Mouse (Mus musculus) heart, postnatal 0 days (tissue): ENCODE data around the gene Gm44973. TPM values are rescaled to one million over a fixed set of nuclear protein-coding genes. Genes with fewer than 3 reads are reported as not detected.
"Not testable (repeated sequence)": the region's sequence is repeated elsewhere in the genome, so short reads cannot be mapped to it uniquely, and the experiment has no call there.

Source experiments
- ATAC-seq: fragments of 200-750 bp; cut with Nextera tagmentation; 2 replicates; pipeline ENCODE4 v1.8.0; 2017; ENCODE audit warnings: low read depth, moderate number of reproducible peaks, moderate library complexity; ENCODE audit not compliant: insufficient read depth
- DNase-seq: peaks from one replicate; pipeline ENCODE4 v3.0.0-alpha.2; 2016; ENCODE audit warnings: low spot score
- H3K27ac ChIP-seq: fragments of 300-500 bp; sonication (generic); 2 replicates; pipeline ENCODE4 v1.5.1; 2014; ENCODE audit warnings: low read depth, mild to moderate bottlenecking
- H3K27me3 ChIP-seq: fragments of 300-500 bp; sonication (generic); 2 replicates; pipeline ENCODE4 v1.6.1; 2014; ENCODE audit warnings: low read length, mixed read lengths; ENCODE audit not compliant: control insufficient read depth, insufficient read depth
- H3K36me3 ChIP-seq: fragments of 300-500 bp; sonication (generic); replicated peaks from 2 replicates; pipeline ENCODE4 v1.6.1; 2014; ENCODE audit warnings: low read length, mixed read lengths; ENCODE audit not compliant: control insufficient read depth, insufficient read depth
- H3K4me1 ChIP-seq: fragments of 300-500 bp; sonication (generic); 2 replicates; pipeline ENCODE4 v1.6.1; 2014; ENCODE audit warnings: antibody characterized with exemption; ENCODE audit not compliant: control insufficient read depth, insufficient read depth
- H3K4me2 ChIP-seq: fragments of 300-500 bp; sonication (generic); 2 replicates; pipeline ENCODE4 v1.6.1; 2014; ENCODE audit warnings: low read depth, mild to moderate bottlenecking, low read length, moderate library complexity
- H3K4me3 ChIP-seq: fragments of 300-500 bp; sonication (generic); 2 replicates; pipeline ENCODE4 v1.5.1; 2014; ENCODE audit warnings: low read depth, low read length
- H3K9ac ChIP-seq: fragments of 300-500 bp; sonication (generic); replicated peaks from 2 replicates; pipeline ENCODE4 v1.6.1; 2014; ENCODE audit warnings: low read depth, low read length, mixed read lengths
- H3K9me3 ChIP-seq: fragments of 300-500 bp; sonication (generic); replicated peaks from 2 replicates; pipeline ENCODE4 v1.6.1; 2016; ENCODE audit warnings: low read length; ENCODE audit not compliant: control insufficient read depth
- CTCF ChIP-seq: IDR thresholded peaks from 2 replicates; pipeline ENCODE4 v1.5.1; 2016; ENCODE audit warnings: antibody characterized with exemption, control low read depth, low read depth
- EP300 ChIP-seq: IDR thresholded peaks from 2 replicates; pipeline ENCODE4 v1.6.1; 2016; ENCODE audit warnings: antibody characterized with exemption, low read depth
- whole genome bisulfite sequencing: fragments of 180-500 bp; shearing (Covaris S2); extraction: QIAGEN DNeasy Blood & Tissue Kit; methylation state at CpG from one replicate; pipeline ENCODE4 v1.1.7; 2014; 5-methylcytosine and 5-hydroxymethylcytosine counted together
- polyA plus RNA-seq: library from polyadenylated mRNA; unstranded; fragments of >200 nt; fragmentation: Nextera tagmentation; extraction: Ambion mirVana; gene quantifications from 2 replicates; pipeline ENCODE4 v1.2.1, GENCODE M21; 2015
- total RNA-seq: library from RNA; depleted of rRNA; stranded (reverse); fragments of >200 nt; gene quantifications from 2 replicates; pipeline ENCODE4 v1.2.3, GENCODE M21; 2014; ENCODE audit warnings: low replicate concordance

Gm44973 gene
- total and polyA plus RNA-seq, 2 experiments from 2014 or later = 1.1 TPM; not detected in 1

DNA sequence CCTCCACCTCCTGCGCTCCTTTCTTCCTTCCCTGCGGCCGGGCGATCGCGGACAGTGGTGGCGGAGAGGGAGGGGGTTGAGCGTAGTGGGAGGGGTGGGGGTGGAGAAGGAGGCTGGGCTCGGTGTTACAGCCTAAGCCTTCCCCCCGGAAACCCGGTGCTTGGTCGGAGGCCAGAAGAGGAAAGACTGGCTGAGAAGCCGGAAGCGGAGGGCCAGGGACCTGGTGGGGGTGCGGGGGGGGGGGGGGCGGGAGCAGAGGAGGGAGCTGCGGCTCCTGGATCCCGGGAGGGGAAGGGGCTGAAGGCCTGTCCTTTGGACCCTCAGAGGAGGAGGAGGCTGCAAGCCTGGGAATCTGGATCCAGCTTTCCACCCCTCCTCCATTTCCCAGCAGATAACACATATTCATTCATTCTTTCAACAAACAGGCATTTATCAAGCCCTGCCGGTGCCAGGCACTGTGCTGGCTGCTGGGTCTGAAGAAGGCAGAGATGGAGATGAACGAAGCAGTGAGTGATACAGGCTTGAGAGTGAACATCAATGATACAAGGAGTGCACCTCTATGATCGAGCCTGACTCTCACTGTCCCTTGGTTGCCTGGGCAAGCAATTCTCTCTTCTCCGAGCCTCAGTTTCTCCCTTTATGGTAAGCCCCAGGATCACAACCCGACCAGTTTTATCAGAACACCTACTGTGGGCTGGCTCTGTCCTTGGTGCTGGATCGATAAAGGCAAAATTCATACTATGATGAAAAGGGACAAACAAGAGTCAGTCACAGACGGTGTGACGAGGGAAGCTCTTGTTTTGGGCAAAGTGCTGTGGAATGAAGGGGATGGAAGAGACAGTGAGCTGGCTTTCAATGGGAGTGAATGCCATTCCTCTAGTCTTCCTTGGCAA lies 19.0 kb upstream of the Gm44973 start, which contains the start of gene Zfp579:
Gene Zfp579 (minus strand): TSS at position 156 of the 893 bp plus-strand sequence.
- H3K9ac ChIP-seq = peak within 1 kb of the TSS; percentile 88
- peaks cover 14% of the 10 kb centered on the region for H3K36me3 ChIP-seq
- H3K27ac ChIP-seq = peak within 1 kb of the TSS; percentile 65
- H3K4me3 ChIP-seq = peak within 1 kb of the TSS; percentile 68
- peak within 1 kb of the TSS; percentile 98 for H3K4me2 ChIP-seq
- H3K27me3 ChIP-seq = 0 out of 2 replicates have a peak, but pooled peaks cover 8% of the 10 kb centered on the region
- no peaks in the 10 kb centered on the region for H3K9me3 ChIP-seq
- DNase-seq (peak; percentile 86), ATAC-seq (peak; percentile 87)
- WGBS = 3% methylated on average over 13 of the region's 26 CpGs
- TF ChIP-seq CTCF = no peak
- TF ChIP-seq EP300 = no peak
- peaks cover 12% of the 10 kb centered on the region for H3K4me1 ChIP-seq

DNA sequence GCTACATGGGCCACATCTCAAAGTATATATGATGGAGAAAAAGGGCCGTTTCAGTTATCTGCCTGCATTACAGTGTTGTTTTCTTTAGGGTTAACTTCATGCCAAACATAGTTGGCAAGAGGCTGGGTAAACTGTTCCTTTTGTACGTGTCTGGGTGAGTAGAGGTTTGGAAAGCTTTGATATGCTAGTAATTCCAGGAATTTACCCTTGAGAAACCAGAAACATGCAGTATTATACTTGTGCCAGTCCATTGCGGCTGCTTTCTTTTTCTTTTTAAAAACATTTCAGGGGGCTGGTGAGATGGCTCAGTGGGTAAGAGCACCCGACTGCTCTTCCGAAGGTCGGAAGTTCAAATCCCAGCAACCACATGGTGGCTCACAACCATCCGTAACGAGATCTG lies 18.4 kb upstream of the Gm44973 start:
- WGBS = 42% methylated on average over 5 of the region's 8 CpGs
- no peak for ATAC-seq
- TF ChIP-seq EP300 = no peak
- no peak for TF ChIP-seq CTCF
- peak overlapping the region; percentile 68; the same call in 1 of the 2 replicates for H3K4me3 ChIP-seq
- H3K9ac ChIP-seq = no peak overlapping the region
- peaks cover 12% of the 10 kb centered on the region for H3K4me1 ChIP-seq
- H3K9me3 ChIP-seq = no peaks in the 10 kb centered on the region
- peak overlapping the region; percentile 65 for H3K27ac ChIP-seq
- H3K36me3 ChIP-seq = peaks cover 14% of the 10 kb centered on the region
- 0 out of 2 replicates have a peak, but pooled peaks cover 8% of the 10 kb centered on the region for H3K27me3 ChIP-seq
- peak overlapping the region; percentile 98 for H3K4me2 ChIP-seq
- no peak for DNase-seq

DNA sequence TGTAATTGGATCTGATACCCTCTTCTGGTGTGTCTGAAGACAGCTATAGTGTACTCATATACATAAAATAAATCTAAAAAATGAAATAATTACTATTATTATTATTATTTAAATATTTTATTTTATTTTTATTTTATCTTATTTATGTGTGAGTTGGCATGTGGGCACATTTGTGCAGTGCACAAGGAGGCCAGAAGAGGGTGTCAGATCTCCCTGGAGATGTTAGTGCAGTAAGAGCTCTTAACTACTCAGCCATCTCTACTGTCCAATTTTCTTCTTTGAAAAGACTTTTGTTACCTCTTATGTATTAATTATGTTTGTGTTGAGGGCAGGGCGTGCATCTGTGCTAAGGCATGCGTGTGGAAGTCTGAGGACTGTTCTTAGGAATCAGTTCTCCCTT lies 15.4 kb upstream of the Gm44973 start:
- no peak for TF ChIP-seq EP300
- TF ChIP-seq CTCF = 0 out of 2 replicates have a peak, but pooled peaks have one; percentile 24
- Histone ChIP-seq H3K36me3 (no peaks in the 10 kb centered on the region), H3K27ac (no peak overlapping the region), H3K4me2 (no peak overlapping the region), H3K9ac (no peak overlapping the region), H3K4me3 (no peak overlapping the region), H3K4me1 (peaks cover 12% of the 10 kb centered on the region), H3K9me3 (no peaks in the 10 kb centered on the region), H3K27me3 (no peaks in the 10 kb centered on the region)
- ATAC-seq (no peak), DNase-seq (no peak)
- WGBS = 63% methylated on average over 2 of the region's 2 CpGs

DNA sequence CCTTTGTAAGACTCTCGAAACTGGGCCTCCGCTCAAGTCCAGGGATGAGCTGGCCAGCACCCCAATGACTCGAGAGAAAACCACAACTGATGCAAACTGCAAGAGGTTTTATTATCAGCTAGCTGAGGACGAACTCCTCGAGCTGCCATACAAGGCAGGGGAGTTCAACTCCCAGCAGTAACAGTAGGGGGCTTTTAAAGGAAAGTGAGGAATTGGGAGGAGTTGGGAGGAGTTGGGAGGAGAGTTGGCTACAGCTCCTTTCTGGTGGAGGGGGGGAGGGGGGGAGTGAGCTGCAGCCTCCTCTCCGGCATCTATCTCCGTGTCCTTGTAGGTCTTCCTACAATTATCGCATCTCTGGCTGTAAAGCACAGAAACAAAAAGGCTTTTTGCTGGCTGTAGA lies 12.4 kb upstream of the Gm44973 start:
- not testable (repeated sequence) for H3K27me3 ChIP-seq
- H3K36me3 ChIP-seq = peaks cover 16% of the 10 kb centered on the region
- 57% methylated on average over 8 of the region's 8 CpGs for WGBS

GRCm38 (mm10) chr7:5008229-5008628 lies 7.1 kb upstream of the Gm44973 start:
- Histone ChIP-seq H3K27ac (no peak overlapping the region), H3K27me3 (no peaks in the 10 kb centered on the region), H3K36me3 (peaks cover 65% of the 10 kb centered on the region), H3K4me3 (no peak overlapping the region), H3K4me1 (no peaks in the 10 kb centered on the region), H3K9me3 (no peaks in the 10 kb centered on the region), H3K9ac (no peak overlapping the region), H3K4me2 (no peak overlapping the region)
- DNase-seq (no peak), ATAC-seq (no peak)
- WGBS = 97% methylated on average over 25 of the region's 26 CpGs
- TF ChIP-seq CTCF = no peak
- TF ChIP-seq EP300 = no peak

More for the DNA sequence above, 12.4 kb upstream of the Gm44973 start:
- not testable (repeated sequence) for H3K4me3 ChIP-seq, H3K9me3 ChIP-seq, DNase-seq, H3K4me1 ChIP-seq, ATAC-seq, H3K9ac ChIP-seq, H3K27ac ChIP-seq, H3K4me2 ChIP-seq
